Mouse (Mus musculus) testis, adult 2 months (tissue): ENCODE results near the gene Chrm3.

ENCODE experiments used
- CTCF ChIP-seq: fragments of 200-500 bp; IDR thresholded peaks from 2 replicates; pipeline ENCODE4 v1.5.1; 2012; ENCODE audit warnings: low read depth, mild to moderate bottlenecking, inconsistent platforms, low read length, moderate library complexity; ENCODE audit not compliant: control insufficient read depth, insufficient read depth, insufficient replicate concordance
- POLR2A ChIP-seq: fragments of 200-500 bp; IDR thresholded peaks from 2 replicates; pipeline ENCODE4 v1.6.1; 2012; ENCODE audit warnings: low read depth, mild to moderate bottlenecking, inconsistent platforms, low read length, moderate library complexity; ENCODE audit not compliant: control insufficient read depth

GRCm38 (mm10) chr13:9951376-9951775, 409.3 kb downstream of the Chrm3 start:
- TF ChIP-seq POLR2A: no peak
- no peak for TF ChIP-seq CTCF
